Mouse (Mus musculus) erythroid progenitor cell, adult 5-6 weeks (primary cell): ENCODE results near the gene Fcmr. TPM values are rescaled to one million over a fixed set of nuclear protein-coding genes. Genes with fewer than 3 reads are reported as not detected.

Source experiments
- ATAC-seq: replicated peaks from 2 replicates; pipeline ENCODE4 v1.8.0; 2016; ENCODE audit warnings: moderate number of reproducible peaks, mild to moderate bottlenecking, moderate TSS enrichment, inconsistent platforms; ENCODE audit not compliant: poor library complexity, low FRiP score, severe bottlenecking
- total RNA-seq, 2 experiments: library from RNA; stranded (forward) in 1 of 2; stranded (reverse) in 1 of 2; fragments of 150-400 nt in 1 of 2; fragments of 186-747, 209-891 nt in 1 of 2; gene quantifications; 2 replicates each; pipeline versions ENCODE4 v1.2.3 to v1.2.4; 2015 to 2017; ENCODE audit warnings: low replicate concordance in 2 of 2

Fcmr gene
- total RNA-seq, 2 experiments from 2014 or later = 9.2 to 16.3 TPM

- no peak for ATAC-seq
Observed at GRCm38 (mm10) chr1:130855723-130856122, 9.7 kb upstream of the Fcmr start.

- no peak for ATAC-seq
Observed at GRCm38 (mm10) chr1:130857456-130857855, 8.0 kb upstream of the Fcmr start.

GRCm38 (mm10) chr1:130864238-130864637 is 1.2 kb upstream of the Fcmr start:
- no peak for ATAC-seq

GRCm38 (mm10) chr1:130864741-130865140 is 728 bp upstream of the Fcmr start:
- no peak for ATAC-seq

GRCm38 (mm10) chr1:130872912-130873311 is 7.4 kb downstream of the Fcmr start:
- ATAC-seq = no peak

- ATAC-seq = no peak
Observed at GRCm38 (mm10) chr1:130875139-130875538, 9.7 kb downstream of the Fcmr start.

- ATAC-seq = no peak
Observed at GRCm38 (mm10) chr1:130875910-130876309, 10.4 kb downstream of the Fcmr start.

- no peak for ATAC-seq
Observed at GRCm38 (mm10) chr1:130876931-130877509, 11.6 kb downstream of the Fcmr start.

GRCm38 (mm10) chr1:130877889-130878614 is 12.6 kb downstream of the Fcmr start:
- ATAC-seq = no peak

GRCm38 (mm10) chr1:130879927-130880326 is 14.5 kb downstream of the Fcmr start:
- ATAC-seq = no peak

GRCm38 (mm10) chr1:130883146-130883545 is 17.7 kb downstream of the Fcmr start:
- ATAC-seq = no peak

- ATAC-seq = no peak
Observed at GRCm38 (mm10) chr1:130887354-130887753, 21.9 kb downstream of the Fcmr start, which contains the start of gene Il24. Gene Il24 (minus strand): TSS chr1:130887454.

- no peak for ATAC-seq
Observed at GRCm38 (mm10) chr1:130892446-130892845, 27.0 kb downstream of the Fcmr start.

GRCm38 (mm10) chr1:130893329-130894040 is 28.0 kb downstream of the Fcmr start:
- no peak for ATAC-seq

- no peak for ATAC-seq
Observed at GRCm38 (mm10) chr1:130894468-130894867, 29.0 kb downstream of the Fcmr start.

GRCm38 (mm10) chr1:130902505-130902904 is 37.0 kb downstream of the Fcmr start:
- no peak for ATAC-seq

- ATAC-seq = no peak
Observed at GRCm38 (mm10) chr1:130911401-130912010, 46.0 kb downstream of the Fcmr start, which contains the start of gene Il20. Gene Il20 (minus strand): TSS chr1:130911451.

- no peak for ATAC-seq
Observed at GRCm38 (mm10) chr1:130918323-130918980, 53.0 kb downstream of the Fcmr start.

GRCm38 (mm10) chr1:130926484-130926883 is 61.0 kb downstream of the Fcmr start:
- ATAC-seq = no peak
